Mouse (Mus musculus): ENCODE measurements around the gene Serpini1.
"Not testable (repeated sequence)": the region's sequence is repeated elsewhere in the genome, so short reads cannot be mapped to it uniquely, and the experiment has no call there.

The Serpini1 gene

GRCm38 (mm10) chr3:75633635-75634034 lies 76.3 kb downstream of the Serpini1 start:
- no peak for DNase-seq (ENCODE audit: low read depth in 1 of 2, low spot score in 2 of 2)

- no peak for DNase-seq (ENCODE audit: low read depth in 1 of 2, low spot score in 2 of 2)
These were observed 78.3 kb downstream of the Serpini1 start for GRCm38 (mm10) chr3:75635648-75636047.

- DNase-seq (ENCODE audit: low read depth in 1 of 2, low spot score in 2 of 2) = no peak
These were observed 82.2 kb downstream of the Serpini1 start for GRCm38 (mm10) chr3:75639546-75639945.

GRCm38 (mm10) chr3:75647542-75647941 lies 90.2 kb downstream of the Serpini1 start:
- DNase-seq (ENCODE audit: low read depth in 1 of 2, low spot score in 2 of 2) = no peak

GRCm38 (mm10) chr3:75648226-75648625 lies 90.9 kb downstream of the Serpini1 start:
- no peak for DNase-seq (ENCODE audit: low read depth in 1 of 2, low spot score in 2 of 2)

- DNase-seq (ENCODE audit: low read depth in 1 of 2, low spot score in 2 of 2) = not testable (repeated sequence)
These were observed 93.2 kb downstream of the Serpini1 start for GRCm38 (mm10) chr3:75650416-75651154.

- DNase-seq (ENCODE audit: low read depth in 1 of 2, low spot score in 2 of 2) = no peak
These were observed 94.3 kb downstream of the Serpini1 start for GRCm38 (mm10) chr3:75651603-75652115.

- not testable (repeated sequence) for DNase-seq (ENCODE audit: low read depth in 1 of 2, low spot score in 2 of 2)
These were observed 96.6 kb downstream of the Serpini1 start for GRCm38 (mm10) chr3:75653901-75654300.

- DNase-seq (ENCODE audit: low read depth in 1 of 2, low spot score in 2 of 2) = no peak
These were observed 98.4 kb downstream of the Serpini1 start for GRCm38 (mm10) chr3:75655578-75656344.

- DNase-seq (ENCODE audit: low read depth in 1 of 2, low spot score in 2 of 2) = no peak
These were observed 109.6 kb downstream of the Serpini1 start for GRCm38 (mm10) chr3:75666962-75667361.

- DNase-seq (ENCODE audit: low read depth in 1 of 2, low spot score in 2 of 2) = no peak
These were observed 113.1 kb downstream of the Serpini1 start for GRCm38 (mm10) chr3:75670425-75670824.

- DNase-seq (ENCODE audit: low read depth in 1 of 2, low spot score in 2 of 2) = no peak
These were observed 125.5 kb downstream of the Serpini1 start for GRCm38 (mm10) chr3:75682881-75683280.

- no peak for DNase-seq (ENCODE audit: low read depth in 1 of 2, low spot score in 2 of 2)
These were observed 129.4 kb downstream of the Serpini1 start for GRCm38 (mm10) chr3:75686775-75687174.

GRCm38 (mm10) chr3:75687187-75687825 lies 130.0 kb downstream of the Serpini1 start:
- DNase-seq (ENCODE audit: low read depth in 1 of 2, low spot score in 2 of 2) = no peak

- DNase-seq (ENCODE audit: low read depth in 1 of 2, low spot score in 2 of 2) = no peak
These were observed 133.0 kb downstream of the Serpini1 start for GRCm38 (mm10) chr3:75690321-75690720.

- no peak for DNase-seq (ENCODE audit: low read depth in 1 of 2, low spot score in 2 of 2)
These were observed 134.7 kb downstream of the Serpini1 start for GRCm38 (mm10) chr3:75692088-75692487.

Measured in monocyte, adult 2 months (primary cell).